16 mouse cellular contexts compared by ENCODE assay signal in genomic region chr10:121251191-121251590, GRCm38 (mm10).
DNase-seq lines count a peak whose midpoint lies in the region; ATAC-seq lines count a peak whose summit lies in the region.
"Had no signal": no experiment of that assay in that cellular context is flagged by ENCODE, and none has a peak within 500 bp of the region (broad histone marks: within the 10 kb centered on the region; RNA-seq: fewer than 3 reads in every experiment).

No protein-coding gene starts in this region.

- H3K4me1 ChIP-seq in kidney, embryonic 16.5 days (ENCODE audit: insufficient read depth, low read length): no peaks in the 10 kb centered on the region
- H3K4me1 ChIP-seq: hindbrain, embryonic 13.5 days; neural tube, embryonic 12.5 days had no signal

- H3K4me2 ChIP-seq in kidney, embryonic 16.5 days (replicated peaks; ENCODE audit: low read depth, low read length): no peak overlapping the region
- H3K4me2 ChIP-seq: hindbrain, embryonic 13.5 days; neural tube, embryonic 12.5 days had no signal

- WGBS in kidney, embryonic 16.5 days: 57% methylated on average over 8 of the region's 8 CpGs

- no peak for ATAC-seq in kidney, embryonic 16.5 days (ENCODE audit: low FRiP score, low TSS enrichment)
- peak; percentile 76 for ATAC-seq in common myeloid progenitor, adult 5-6 weeks (replicated peaks; ENCODE audit: low read depth, poor library complexity, severe bottlenecking)
- no peak for ATAC-seq in frontal cortex, adult (ENCODE audit: low TSS enrichment)
- ATAC-seq: midbrain, embryonic 16.5 days; Patski had no signal

- no peak overlapping the region for H3K4me3 ChIP-seq in kidney, embryonic 16.5 days (ENCODE audit: low read length)
- H3K4me3 ChIP-seq: hindbrain, embryonic 13.5 days; neural tube, embryonic 12.5 days had no signal

- no peak overlapping the region for H3K9ac ChIP-seq in kidney, embryonic 16.5 days (replicated peaks; ENCODE audit: low read length)
- H3K9ac ChIP-seq: hindbrain, embryonic 13.5 days; neural tube, embryonic 12.5 days had no signal

- no peaks in the 10 kb centered on the region for H3K36me3 ChIP-seq in kidney, embryonic 16.5 days (ENCODE audit: insufficient read depth, low read length)
- H3K36me3 ChIP-seq: hindbrain, embryonic 13.5 days; neural tube, embryonic 12.5 days had no signal

- H3K9me3 ChIP-seq in kidney, embryonic 16.5 days (ENCODE audit: low read length): no peaks in the 10 kb centered on the region
- H3K9me3 ChIP-seq: hindbrain, embryonic 13.5 days; neural tube, embryonic 12.5 days had no signal

- peak; percentile 4 to 8 for DNase-seq in heart, adult 9 months (ENCODE audit: low spot score in 2 of 2)
- no peak for DNase-seq in heart, adult 11 months
- DNase-seq in kidney, postnatal 36 days: no peak
- peak; percentile 47 for DNase-seq in lung, postnatal 25 days (ENCODE audit: low spot score)
- no peak for DNase-seq in thymus, postnatal 14 days
- DNase-seq: cerebellum, adult 9-10 months; gastrocnemius, postnatal 14 days; kidney, adult 18-20 months; right cerebral cortex, postnatal 4 days had no signal

- peak overlapping the region; percentile 6; the same call in 1 of the 2 replicates for H3K27ac ChIP-seq in kidney, embryonic 16.5 days (ENCODE audit: low read length)
- H3K27ac ChIP-seq: hindbrain, embryonic 13.5 days; neural tube, embryonic 12.5 days had no signal

- 0 out of 2 replicates have a peak, but pooled peaks cover 3% of the 10 kb centered on the region for H3K27me3 ChIP-seq in kidney, embryonic 16.5 days (ENCODE audit: insufficient read depth, low read length)
- H3K27me3 ChIP-seq: Patski had no signal

Comparison
In these comparisons a context has a peak if more than half of its experiments do, and no peak if none do; other contexts are left out.
1. DNase-seq: peak in heart, adult 9 months (2 of 2) and lung, postnatal 25 days (single experiment); none in heart, adult 11 months (single experiment), kidney, postnatal 36 days (0 of 2) and thymus, postnatal 14 days (single experiment).